Mouse (Mus musculus) lung, postnatal 0 days (tissue): ENCODE measurements around the gene Sipa1l1.

Experiments
- CTCF ChIP-seq: IDR thresholded peaks from 2 replicates; pipeline ENCODE4 v1.5.1; 2016; ENCODE audit warnings: antibody characterized with exemption, mild to moderate bottlenecking
- EP300 ChIP-seq: IDR thresholded peaks from 2 replicates; pipeline ENCODE4 v1.6.1; 2016; ENCODE audit warnings: antibody characterized with exemption, mild to moderate bottlenecking, control low read depth

- TF ChIP-seq CTCF: no peak
- TF ChIP-seq EP300: no peak
These were observed 27.1 kb downstream of the Sipa1l1 start for GRCm38 (mm10) chr12:82196213-82196612.
